Mouse (Mus musculus) stomach, postnatal 0 days (tissue): ENCODE results near the gene Ifne. TPM values are rescaled to one million over a fixed set of nuclear protein-coding genes. Genes with fewer than 3 reads are reported as not detected.

Source experiments
- ATAC-seq: fragments of 200-750 bp; cut with Nextera tagmentation; 2 replicates; pipeline ENCODE4 v1.8.0; 2017; ENCODE audit not compliant: low FRiP score, low TSS enrichment
- DNase-seq: peaks from one replicate; pipeline ENCODE4 v3.0.0-alpha.2; 2016; ENCODE audit warnings: low spot score
- H3K27ac ChIP-seq: fragments of 300-500 bp; sonication (generic); replicated peaks from 2 replicates; pipeline ENCODE4 v1.5.1; 2014; ENCODE audit warnings: mild to moderate bottlenecking, control low read depth
- H3K27me3 ChIP-seq: fragments of 300-500 bp; sonication (generic); 2 replicates; pipeline ENCODE4 v1.6.1; 2014; ENCODE audit warnings: low read length; ENCODE audit not compliant: control insufficient read depth, insufficient read depth
- H3K36me3 ChIP-seq: fragments of 300-500 bp; sonication (generic); 2 replicates; pipeline ENCODE4 v1.6.1; 2014; ENCODE audit warnings: low read length, mixed read lengths; ENCODE audit not compliant: control insufficient read depth, insufficient read depth
- H3K4me1 ChIP-seq: fragments of 300-500 bp; sonication (generic); replicated peaks from 2 replicates; pipeline ENCODE4 v1.6.1; 2014; ENCODE audit warnings: antibody characterized with exemption; ENCODE audit not compliant: control insufficient read depth, insufficient read depth
- H3K4me2 ChIP-seq: fragments of 300-500 bp; sonication (generic); replicated peaks from 2 replicates; pipeline ENCODE4 v1.6.1; 2014; ENCODE audit warnings: low read depth, mild to moderate bottlenecking, control low read depth, moderate library complexity
- H3K4me3 ChIP-seq: fragments of 300-500 bp; sonication (generic); 2 replicates; pipeline ENCODE4 v1.5.1; 2014; ENCODE audit warnings: low read depth, low read length, control low read depth
- H3K9ac ChIP-seq: fragments of 300-500 bp; sonication (generic); 2 replicates; pipeline ENCODE4 v1.6.1; 2014; ENCODE audit warnings: mild to moderate bottlenecking, low read length, control low read depth, mixed read lengths
- H3K9me3 ChIP-seq: fragments of 300-500 bp; sonication (generic); 2 replicates; pipeline ENCODE4 v1.6.1; 2016; ENCODE audit warnings: low read length; ENCODE audit not compliant: control insufficient read depth
- CTCF ChIP-seq: IDR thresholded peaks from 2 replicates; pipeline ENCODE4 v1.5.1; 2016; ENCODE audit warnings: antibody characterized with exemption, low read depth, mild to moderate bottlenecking, moderate library complexity
- EP300 ChIP-seq: optimal IDR thresholded peaks from 2 replicates; pipeline ENCODE3; 2016; ENCODE audit warnings: antibody characterized with exemption
- WGBS: fragments of 180-500 bp; shearing (Covaris S2); extraction: QIAGEN DNeasy Blood & Tissue Kit; methylation state at CpG from one replicate; pipeline ENCODE4 v1.1.7; 2014; 5-methylcytosine and 5-hydroxymethylcytosine counted together
- polyA plus RNA-seq: library from polyadenylated mRNA; unstranded; fragments of >200 nt; fragmentation: Nextera tagmentation; extraction: Ambion mirVana; gene quantifications from 2 replicates; pipeline ENCODE4 v1.2.1, GENCODE M21; 2015

Ifne gene
- polyA plus RNA-seq, 1 experiment from 2014 or later = 0.85 TPM

- Histone ChIP-seq H3K9me3 (no peaks in the 10 kb centered on the region), H3K27ac (no peak overlapping the region), H3K4me2 (no peak overlapping the region), H3K4me1 (0 out of 2 replicates have a peak, but pooled peaks cover 3% of the 10 kb centered on the region), H3K27me3 (no peaks in the 10 kb centered on the region), H3K9ac (no peak overlapping the region), H3K4me3 (no peak overlapping the region), H3K36me3 (no peaks in the 10 kb centered on the region)
- DNase-seq (no peak), ATAC-seq (no peak)
- TF ChIP-seq EP300 (no peak), CTCF (no peak)
- 63% methylated on average over 9 of the region's 9 CpGs for WGBS
Observed at GRCm38 (mm10) chr4:88864599-88864998, 15.4 kb downstream of the Ifne start.

GRCm38 (mm10) chr4:88863309-88863708, 16.7 kb downstream of the Ifne start:
- Histone ChIP-seq H3K9ac (no peak overlapping the region), H3K4me2 (no peak overlapping the region), H3K36me3 (no peaks in the 10 kb centered on the region), H3K4me3 (no peak overlapping the region), H3K27me3 (no peaks in the 10 kb centered on the region), H3K4me1 (0 out of 2 replicates have a peak, but pooled peaks cover 3% of the 10 kb centered on the region), H3K27ac (no peak overlapping the region), H3K9me3 (no peaks in the 10 kb centered on the region)
- ATAC-seq (no peak), DNase-seq (no peak)
- 13% methylated on average over 7 of the region's 7 CpGs for WGBS
- TF ChIP-seq EP300 (no peak), CTCF (no peak)

GRCm38 (mm10) chr4:88859214-88859613, 20.8 kb downstream of the Ifne start:
- no peak overlapping the region for H3K27ac ChIP-seq
- no peaks in the 10 kb centered on the region for H3K9me3 ChIP-seq
- no peaks in the 10 kb centered on the region for H3K36me3 ChIP-seq
- no peak overlapping the region for H3K4me2 ChIP-seq
- TF ChIP-seq CTCF (no peak), EP300 (no peak)
- H3K27me3 ChIP-seq = no peaks in the 10 kb centered on the region
- ATAC-seq = no peak
- H3K4me1 ChIP-seq = no peaks in the 10 kb centered on the region
- no peak overlapping the region for H3K4me3 ChIP-seq
- no peak for DNase-seq
- no peak overlapping the region for H3K9ac ChIP-seq

GRCm38 (mm10) chr4:88851026-88851763, 28.8 kb downstream of the Ifne start:
- 64% methylated on average over 4 of the region's 4 CpGs for WGBS
- Histone ChIP-seq H3K4me3 (no peak overlapping the region), H3K4me1 (no peaks in the 10 kb centered on the region), H3K27ac (no peak overlapping the region), H3K27me3 (no peaks in the 10 kb centered on the region), H3K9ac (no peak overlapping the region), H3K4me2 (no peak overlapping the region), H3K36me3 (no peaks in the 10 kb centered on the region), H3K9me3 (no peaks in the 10 kb centered on the region)
- no peak for DNase-seq
- TF ChIP-seq CTCF (no peak), EP300 (no peak)
- no peak for ATAC-seq

GRCm38 (mm10) chr4:88849698-88850097, 30.3 kb downstream of the Ifne start, which contains the start of gene Ifna1:
Gene Ifna1, plus strand, starts transcription at chr4:88850087.
- ATAC-seq = no peak

GRCm38 (mm10) chr4:88845334-88845733, 34.7 kb downstream of the Ifne start:
- no peak for TF ChIP-seq EP300
- peak; percentile 46 for TF ChIP-seq CTCF
- DNase-seq (no peak), ATAC-seq (no peak)
- H3K9ac ChIP-seq = no peak overlapping the region
- no peaks in the 10 kb centered on the region for H3K9me3 ChIP-seq
- H3K4me3 ChIP-seq = no peak overlapping the region
- H3K4me1 ChIP-seq = no peaks in the 10 kb centered on the region
- no peak overlapping the region for H3K4me2 ChIP-seq
- no peaks in the 10 kb centered on the region for H3K36me3 ChIP-seq
- no peaks in the 10 kb centered on the region for H3K27me3 ChIP-seq
- 47% methylated on average over 2 of the region's 2 CpGs for WGBS
- no peak overlapping the region for H3K27ac ChIP-seq

More at GRCm38 (mm10) chr4:88849698-88850097, 30.3 kb downstream of the Ifne start, which contains the start of gene Ifna1:
- Histone ChIP-seq H3K27me3 (no peaks in the 10 kb centered on the region), H3K4me1 (no peaks in the 10 kb centered on the region), H3K4me2 (no peak within 1 kb of the TSS), H3K27ac (no peak within 1 kb of the TSS), H3K4me3 (no peak within 1 kb of the TSS), H3K9ac (no peak within 1 kb of the TSS), H3K36me3 (no peaks in the 10 kb centered on the region), H3K9me3 (no peaks in the 10 kb centered on the region)
- no peak for TF ChIP-seq CTCF
- TF ChIP-seq EP300 = no peak
- 83% methylated on average over 1 of the region's 1 CpGs for WGBS
- no peak for DNase-seq
